Mouse (Mus musculus): ENCODE data around the gene Dgki.

- no peak for TF ChIP-seq CTCF (IDR thresholded peaks at IDR 0.05; ENCODE audit: low read depth, low read length)
- TF ChIP-seq POLR2A (IDR thresholded peaks at IDR 0.05; ENCODE audit: insufficient read depth, low read length), result no peak
- TF ChIP-seq EP300 (IDR thresholded peaks at IDR 0.05; ENCODE audit: insufficient read depth, low read depth, low read length), result no peak
Observed at GRCm38 (mm10) chr6:36842101-36842922, 457.7 kb downstream of the Dgki start.
